Mouse (Mus musculus): ENCODE measurements around the gene Pip5kl1. TPM values are rescaled to one million over a fixed set of nuclear protein-coding genes. Genes with fewer than 3 reads are reported as not detected.
A peak's percentile ranks its signal among the peaks of the same experiment; 100 is the strongest.

Pip5kl1 gene
- total RNA-seq, 2 experiments from 2014 or later: 4.4 to 5.0 TPM

DNA sequence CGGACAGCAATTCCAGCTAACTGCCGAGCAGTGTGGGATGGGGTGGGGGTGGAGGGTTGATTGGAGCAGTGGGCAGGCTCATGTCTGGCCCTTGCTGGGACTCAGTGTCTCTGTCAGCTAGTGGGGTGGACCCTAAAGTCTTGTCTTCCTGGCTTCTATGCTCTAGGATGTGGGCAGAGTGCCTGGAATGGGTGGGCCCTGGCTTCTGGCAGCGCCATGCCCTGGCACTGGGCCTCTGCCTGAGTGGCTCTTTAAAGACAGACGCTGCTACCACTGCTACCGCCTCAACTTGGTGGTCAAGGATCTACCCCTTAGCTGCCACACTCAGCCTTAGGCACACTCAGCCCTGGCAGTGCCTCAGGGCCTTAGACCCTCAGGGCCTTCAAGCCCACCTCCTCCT is 54.1 kb downstream of the Pip5kl1 start:
- Histone ChIP-seq H3K27ac (peak overlapping the region; percentile 88), H3K4me3 (peak overlapping the region; percentile 46)
- no peak for TF ChIP-seq CTCF (conservative IDR thresholded peaks at IDR 0.05)
- DNase-seq (ENCODE audit: low spot score in 2 of 2): peak; percentile 69 to 75

DNA sequence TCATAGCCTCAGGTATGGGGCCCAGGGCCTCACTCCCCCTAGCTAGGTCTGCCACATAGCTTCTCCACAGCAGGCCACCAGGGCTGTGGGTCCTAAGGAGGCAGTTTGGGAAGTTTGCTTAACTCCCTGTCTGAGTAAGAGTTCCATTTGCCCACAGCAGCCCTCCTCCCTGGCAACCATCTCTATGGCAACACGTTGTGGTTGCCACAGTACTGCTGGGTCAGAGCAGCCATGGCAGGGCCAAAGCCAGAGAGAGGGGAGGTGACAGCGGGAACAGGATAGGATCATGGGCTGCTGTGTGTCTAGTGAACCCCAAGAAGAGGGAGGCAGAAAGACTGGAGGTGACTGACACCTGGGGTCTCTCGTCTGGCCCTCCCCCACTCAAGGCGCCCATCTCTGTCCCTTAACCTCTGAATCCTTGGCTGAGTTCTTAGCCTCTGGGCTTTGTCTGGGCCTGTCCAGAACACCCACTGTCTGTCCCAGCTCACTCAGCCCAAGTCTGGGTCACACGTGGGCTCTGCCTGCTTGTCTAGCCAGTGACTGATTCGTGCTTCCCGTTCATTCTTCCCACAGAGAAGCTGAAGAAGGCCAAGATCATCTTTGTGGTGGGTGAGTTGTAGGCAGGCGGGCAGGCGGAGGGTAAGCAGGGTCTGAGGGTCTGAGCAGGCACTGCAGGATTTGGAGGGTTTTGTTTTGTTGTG is 54.8 kb downstream of the Pip5kl1 start:
- Histone ChIP-seq H3K4me3 (peak overlapping the region; percentile 46), H3K27ac (peak overlapping the region; percentile 88)
- TF ChIP-seq CTCF (conservative IDR thresholded peaks at IDR 0.05): no peak
- peak in 1 of 2 experiments; percentile 48 for DNase-seq (ENCODE audit: low spot score in 2 of 2)

GRCm38 (mm10) chr2:32630036-32630435 is 55.4 kb downstream of the Pip5kl1 start:
- DNase-seq (ENCODE audit: low spot score in 2 of 2): no peak

GRCm38 (mm10) chr2:32631046-32631445 is 56.4 kb downstream of the Pip5kl1 start:
- no peak overlapping the region; the same call in 1 of the 2 replicates for H3K27ac ChIP-seq
- DNase-seq (ENCODE audit: low spot score in 2 of 2): no peak
- no peak overlapping the region for H3K4me3 ChIP-seq
- no peak for TF ChIP-seq CTCF (conservative IDR thresholded peaks at IDR 0.05)

More at GRCm38 (mm10) chr2:32630036-32630435, 55.4 kb downstream of the Pip5kl1 start:
- TF ChIP-seq CTCF (conservative IDR thresholded peaks at IDR 0.05): no peak
- H3K4me3 ChIP-seq: no peak overlapping the region; the same call in 1 of the 2 replicates
- peak overlapping the region; percentile 88; the same call in 1 of the 2 replicates for H3K27ac ChIP-seq

GRCm38 (mm10) chr2:32631737-32632394 is 57.3 kb downstream of the Pip5kl1 start:
- peak; percentile 79 to 85 for DNase-seq (ENCODE audit: low spot score in 2 of 2)
- Histone ChIP-seq H3K4me3 (no peak overlapping the region), H3K27ac (peak overlapping the region; percentile 46; the same call in 1 of the 2 replicates)
- peak; percentile 97 for TF ChIP-seq CTCF (conservative IDR thresholded peaks at IDR 0.05)

Other genes with a start within 250 kb of the Pip5kl1 start
- 10 to 100 TPM; 75.3 to 92.7 TPM for gene Ciz1, start 222.5 kb upstream of the Pip5kl1 start, total RNA-seq (2021)
- gene Dnm1, start 221.5 kb upstream of the Pip5kl1 start, total RNA-seq (2021): 1,000 to 10,000 TPM; 1,274 to 1,381 TPM
- 100 to 1,000 TPM; 160 to 170 TPM for gene 1110008P14Rik, start 192.9 kb upstream of the Pip5kl1 start, total RNA-seq (2021)
- under 1 TPM in 1 of 2 experiments, not detected in 1; 0.69 TPM for gene Lcn2, start 186.5 kb upstream of the Pip5kl1 start, total RNA-seq (2021)
- 10 to 100 TPM; 33.8 to 35.5 TPM for gene Ptges2, start 178.9 kb upstream of the Pip5kl1 start, total RNA-seq (2021)
- gene Naif1, start 124.3 kb upstream of the Pip5kl1 start, total RNA-seq (2021): 1 to 10 TPM; 4.3 to 4.5 TPM
- gene Slc25a25, start 123.4 kb upstream of the Pip5kl1 start, total RNA-seq (2021): 10 to 100 TPM; 54.5 to 57.6 TPM
- gene Fam102a, start 39.5 kb upstream of the Pip5kl1 start, total RNA-seq (2021): 10 to 100 TPM; 77.1 TPM
- 10 to 100 TPM; 77.6 to 84.0 TPM for gene Dpm2, start 3.9 kb upstream of the Pip5kl1 start, total RNA-seq (2021)
- under 1 TPM in 1 of 2 experiments, not detected in 1; 0.71 TPM for gene 9430097D07Rik, start 887 bp downstream of the Pip5kl1 start, total RNA-seq (2021)
- 10 to 100 TPM; 36.4 to 40.0 TPM for gene St6galnac4, start 12.3 kb downstream of the Pip5kl1 start, total RNA-seq (2021)
- gene St6galnac6, start 24.9 kb downstream of the Pip5kl1 start, total RNA-seq (2021): 100 to 1,000 TPM; 117 to 124 TPM
- 100 to 1,000 TPM; 120 to 123 TPM for gene Ak1, start 47.0 kb downstream of the Pip5kl1 start, total RNA-seq (2021)
- 10 to 100 TPM; 16.4 to 19.7 TPM for gene Eng, start 71.8 kb downstream of the Pip5kl1 start, total RNA-seq (2021)
- gene Fpgs, start 129.3 kb downstream of the Pip5kl1 start, total RNA-seq (2021): 10 to 100 TPM; 10.7 to 14.6 TPM
- 100 to 1,000 TPM; 115 to 121 TPM for gene Cdk9, start 138.3 kb downstream of the Pip5kl1 start, total RNA-seq (2021)
- gene Sh2d3c, start 146.3 kb downstream of the Pip5kl1 start, total RNA-seq (2021): 10 to 100 TPM; 18.9 to 20.1 TPM
- gene 6330409D20Rik, start 166.2 kb downstream of the Pip5kl1 start, total RNA-seq (2021): 1 to 10 TPM; 1.4 to 2.9 TPM
- gene Tor2a, start 182.4 kb downstream of the Pip5kl1 start, total RNA-seq (2021): 10 to 100 TPM; 30.3 to 32.3 TPM
- under 1 TPM; 0.69 to 0.82 TPM for gene Ttc16, start 200.8 kb downstream of the Pip5kl1 start, total RNA-seq (2021)
- gene Ptrh1, start 201.0 kb downstream of the Pip5kl1 start, total RNA-seq (2021): 1 to 10 TPM; 5.9 to 6.4 TPM
- 1 to 10 TPM in 1 of 2 experiments, not detected in 1; 2.0 TPM for gene Cfap157, start 209.6 kb downstream of the Pip5kl1 start, total RNA-seq (2021)

Data from layer of hippocampus, adult 2 months (tissue).